Mouse (Mus musculus) midbrain, embryonic 16.5 days (tissue): Measurements from ENCODE around the gene Gga1. TPM values are rescaled to one million over a fixed set of nuclear protein-coding genes. Genes with fewer than 3 reads are reported as not detected.

Source experiments
- microRNA-seq: library from miRNA; unstranded; fragments of <30 nt; microRNA quantifications from one replicate; pipeline ENCODE4, GENCODE M21; 2017
- polyA plus RNA-seq: library from polyadenylated mRNA; unstranded; fragments of >200 nt; fragmentation: Nextera tagmentation; extraction: Ambion mirVana; gene quantifications from 2 replicates; pipeline ENCODE4 v1.2.1, GENCODE M21; 2015

Gga1 gene
- polyA plus RNA-seq, 1 experiment from 2014 or later: 46.5 TPM

Small RNAs within 50 kb of the gene (microRNA-seq; reads per million reads assigned to microRNA genes)
- 0.52 reads per million for gene Mir6955

Other genes with a start within 250 kb of the Gga1 start
- 9.6 and 12.6 TPM in 2 replicates for gene Elfn2, start 158.4 kb upstream of the Gga1 start, polyA plus RNA-seq
- 13.5 and 19.7 TPM in 2 replicates for gene Mfng, start 103.7 kb upstream of the Gga1 start, polyA plus RNA-seq
- 1.8 and 2.2 TPM in 2 replicates for gene Card10, start 74.1 kb upstream of the Gga1 start, polyA plus RNA-seq
- 11.4 and 13.6 TPM in 2 replicates for gene Cdc42ep1, start 34.6 kb upstream of the Gga1 start, polyA plus RNA-seq
- gene Lgals2, start 21.7 kb upstream of the Gga1 start, polyA plus RNA-seq: not detected in 2 replicates
- not detected in 2 replicates for gene Gm49510, start 22.5 kb downstream of the Gga1 start, polyA plus RNA-seq
- gene Sh3bp1, start 22.6 kb downstream of the Gga1 start, polyA plus RNA-seq: 2.2 and 2.7 TPM in 2 replicates
- gene Pdxp, start 36.7 kb downstream of the Gga1 start, polyA plus RNA-seq: 107 and 126 TPM in 2 replicates
- 51.7 and 53.2 TPM in 2 replicates for gene Lgals1, start 49.5 kb downstream of the Gga1 start, polyA plus RNA-seq
- 66.3 and 67.6 TPM in 2 replicates for gene Nol12, start 57.7 kb downstream of the Gga1 start, polyA plus RNA-seq
- 40.9 and 48.8 TPM in 2 replicates for gene Triobp, start 70.5 kb downstream of the Gga1 start, polyA plus RNA-seq
- 167 and 180 TPM in 2 replicates for gene H1f0, start 151.3 kb downstream of the Gga1 start, polyA plus RNA-seq
- not detected in 2 replicates for gene Galr3, start 164.7 kb downstream of the Gga1 start, polyA plus RNA-seq
- gene Ankrd54, start 185.7 kb downstream of the Gga1 start, polyA plus RNA-seq: 54.4 and 57.8 TPM in 2 replicates
- 165 TPM in 2 replicates for gene Eif3l, start 198.0 kb downstream of the Gga1 start, polyA plus RNA-seq
- 12.0 and 12.7 TPM in 2 replicates for gene Micall1, start 231.7 kb downstream of the Gga1 start, polyA plus RNA-seq